Mouse (Mus musculus) erythroblast, adult 5-6 weeks (primary cell): ENCODE data around the gene Traf1. TPM values are rescaled to one million over a fixed set of nuclear protein-coding genes. Genes with fewer than 3 reads are reported as not detected.
A peak's percentile ranks its signal among the peaks of the same experiment; 100 is the strongest.

Source experiments
- ATAC-seq: replicated peaks from 2 replicates; pipeline ENCODE4 v1.8.0; 2016; ENCODE audit warnings: moderate number of reproducible peaks, mild to moderate bottlenecking, moderate TSS enrichment, inconsistent platforms; ENCODE audit not compliant: poor library complexity, low FRiP score, severe bottlenecking
- total RNA-seq, 2 experiments: library from RNA; stranded (forward) in 1 of 2; stranded (reverse) in 1 of 2; fragments of 150-400 nt in 1 of 2; fragments of 200-764, 138-1000 nt in 1 of 2; gene quantifications; 2 replicates each; pipeline versions ENCODE4 v1.2.3 to v1.2.4; 2015 to 2017; ENCODE audit warnings: low replicate concordance in 2 of 2

Traf1 gene
- total RNA-seq, 2 experiments from 2014 or later = 0.43 TPM; not detected in 1

GRCm38 (mm10) chr2:34906426-34906825 lies 55.1 kb downstream of the Traf1 start:
- ATAC-seq = no peak

- ATAC-seq = peak; percentile 88
These were observed 56.6 kb downstream of the Traf1 start for GRCm38 (mm10) chr2:34904849-34905542.

- no peak for ATAC-seq
These were observed 57.7 kb downstream of the Traf1 start for GRCm38 (mm10) chr2:34903652-34904405.

GRCm38 (mm10) chr2:34903191-34903590 lies 58.4 kb downstream of the Traf1 start:
- ATAC-seq = no peak

GRCm38 (mm10) chr2:34902731-34903130 lies 58.8 kb downstream of the Traf1 start:
- no peak for ATAC-seq

- ATAC-seq = no peak
These were observed 59.8 kb downstream of the Traf1 start for GRCm38 (mm10) chr2:34901726-34902125.

GRCm38 (mm10) chr2:34900412-34900811 lies 61.2 kb downstream of the Traf1 start:
- ATAC-seq = no peak

GRCm38 (mm10) chr2:34899682-34900081 lies 61.9 kb downstream of the Traf1 start:
- ATAC-seq = no peak

GRCm38 (mm10) chr2:34897820-34898219 lies 63.8 kb downstream of the Traf1 start:
- ATAC-seq = peak; percentile 52

- ATAC-seq = no peak
These were observed 64.6 kb downstream of the Traf1 start for GRCm38 (mm10) chr2:34896821-34897460.

- ATAC-seq = no peak
These were observed 66.0 kb downstream of the Traf1 start for GRCm38 (mm10) chr2:34895503-34896113.

- ATAC-seq = no peak
These were observed 67.6 kb downstream of the Traf1 start for GRCm38 (mm10) chr2:34893950-34894349.

Other genes starting within 250 kb of the Traf1 start
- 308 and 329 TPM in 2 replicates for gene Gapvd1, start 206.5 kb downstream of the Traf1 start, total RNA-seq (2015; ENCODE audit: low replicate concordance)
- gene Gapvd1, start 206.5 kb downstream of the Traf1 start, total RNA-seq (2017; ENCODE audit: low replicate concordance) = 761 and 1,292 TPM in 2 replicates
- 229 and 240 TPM in 2 replicates for gene Hspa5, start 189.8 kb downstream of the Traf1 start, total RNA-seq (2015; ENCODE audit: low replicate concordance)
- 904 and 907 TPM in 2 replicates for gene Hspa5, start 189.8 kb downstream of the Traf1 start, total RNA-seq (2017; ENCODE audit: low replicate concordance)
- 1.2 and 7.1 TPM in 2 replicates for gene Rabepk, start 161.9 kb downstream of the Traf1 start, total RNA-seq (2015; ENCODE audit: low replicate concordance)
- gene Rabepk, start 161.9 kb downstream of the Traf1 start, total RNA-seq (2017; ENCODE audit: low replicate concordance) = 10.1 and 10.2 TPM in 2 replicates
- gene Fbxw2, start 135.5 kb downstream of the Traf1 start, total RNA-seq (2015; ENCODE audit: low replicate concordance) = 104 and 121 TPM in 2 replicates
- 178 and 181 TPM in 2 replicates for gene Fbxw2, start 135.5 kb downstream of the Traf1 start, total RNA-seq (2017; ENCODE audit: low replicate concordance)
- not detected in 2 replicates for gene Gm34653, start 128.8 kb downstream of the Traf1 start, total RNA-seq (2015; ENCODE audit: low replicate concordance)
- gene Gm34653, start 128.8 kb downstream of the Traf1 start, total RNA-seq (2017; ENCODE audit: low replicate concordance) = not detected in 2 replicates
- gene Cutal, start 87.4 kb downstream of the Traf1 start, total RNA-seq (2015; ENCODE audit: low replicate concordance) = not detected in 2 replicates
- gene Cutal, start 87.4 kb downstream of the Traf1 start, total RNA-seq (2017; ENCODE audit: low replicate concordance) = not detected in 2 replicates
- gene Psmd5, start 86.8 kb downstream of the Traf1 start, total RNA-seq (2015; ENCODE audit: low replicate concordance) = 18.0 and 64.0 TPM in 2 replicates
- 11.8 and 25.0 TPM in 2 replicates for gene Psmd5, start 86.8 kb downstream of the Traf1 start, total RNA-seq (2017; ENCODE audit: low replicate concordance)
- 1.7 and 1.9 TPM in 2 replicates for gene Phf19, start 47.7 kb downstream of the Traf1 start, total RNA-seq (2015; ENCODE audit: low replicate concordance)
- 0.42 and 1.9 TPM in 2 replicates for gene Phf19, start 47.7 kb downstream of the Traf1 start, total RNA-seq (2017; ENCODE audit: low replicate concordance)
- not detected in 2 replicates for gene Hc, start 99.7 kb upstream of the Traf1 start, total RNA-seq (2015; ENCODE audit: low replicate concordance)
- gene Hc, start 99.7 kb upstream of the Traf1 start, total RNA-seq (2017; ENCODE audit: low replicate concordance) = not detected in 2 replicates
- gene AI182371, start 139.8 kb upstream of the Traf1 start, total RNA-seq (2015; ENCODE audit: low replicate concordance) = not detected in 2 replicates
- gene AI182371, start 139.8 kb upstream of the Traf1 start, total RNA-seq (2017; ENCODE audit: low replicate concordance) = 1.4 and 1.7 TPM in 2 replicates
- 34.4 and 44.5 TPM in 2 replicates for gene Cntrl, start 147.7 kb upstream of the Traf1 start, total RNA-seq (2015; ENCODE audit: low replicate concordance)
- 42.4 and 60.4 TPM in 2 replicates for gene Cntrl, start 147.7 kb upstream of the Traf1 start, total RNA-seq (2017; ENCODE audit: low replicate concordance)
- gene Rab14, start 239.3 kb upstream of the Traf1 start, total RNA-seq (2015; ENCODE audit: low replicate concordance) = 58.4 and 62.1 TPM in 2 replicates
- gene Rab14, start 239.3 kb upstream of the Traf1 start, total RNA-seq (2017; ENCODE audit: low replicate concordance) = 61.2 and 131 TPM in 2 replicates